Mouse (Mus musculus): ENCODE results near the gene Drosha.

GRCm38 (mm10) chr15:12863669-12864068 is 39.1 kb downstream of the Drosha start:
- TF ChIP-seq TAL1 (IDR thresholded peaks at IDR 0.05; ENCODE audit: low read length) (no peak), GATA1 (IDR thresholded peaks at IDR 0.05; ENCODE audit: low read length) (no peak)

Data from erythroblast, embryonic 14.5 days (primary cell).